Comparison of ENCODE assay signal across 19 mouse cellular contexts in genomic region chr4:11128091-11128863, GRCm38 (mm10). TPM values are rescaled to one million over a fixed set of nuclear protein-coding genes. Genes with fewer than 3 reads are reported as not detected.
A peak's percentile ranks its signal among the peaks of the same experiment; 100 is the strongest.
DNase-seq lines count a peak whose midpoint lies in the region; ATAC-seq lines count a peak whose summit lies in the region.
"Had no signal": no experiment of that assay in that cellular context is flagged by ENCODE, and none has a peak within 500 bp of the region (broad histone marks: within the 10 kb centered on the region; RNA-seq: fewer than 3 reads in every experiment).

No protein-coding gene starts in this region.

- no peaks in the 10 kb centered on the region for H3K27me3 ChIP-seq in forebrain, embryonic 11.5 days (ENCODE audit: control insufficient read depth, insufficient read depth, low read length)
- no peaks in the 10 kb centered on the region for H3K27me3 ChIP-seq in forebrain, embryonic 14.5 days (replicated peaks; ENCODE audit: control insufficient read depth, insufficient read depth, low read length)
- no peaks in the 10 kb centered on the region for H3K27me3 ChIP-seq in liver, embryonic 12.5 days (replicated peaks)
- no peaks in the 10 kb centered on the region for H3K27me3 ChIP-seq in hindbrain, embryonic 12.5 days
- H3K27me3 ChIP-seq: intestine, embryonic 15.5 days; midbrain, embryonic 13.5 days; neural tube, embryonic 15.5 days had no signal

- H3K4me2 ChIP-seq in forebrain, embryonic 11.5 days (ENCODE audit: low read depth, low read length, severe bottlenecking), result no peak overlapping the region
- H3K4me2 ChIP-seq in forebrain, embryonic 14.5 days (ENCODE audit: low read length), result no peak overlapping the region
- H3K4me2 ChIP-seq in liver, embryonic 12.5 days, result peak overlapping the region; percentile 47
- H3K4me2 ChIP-seq in hindbrain, embryonic 12.5 days (replicated peaks), result no peak overlapping the region
- H3K4me2 ChIP-seq: intestine, embryonic 15.5 days; midbrain, embryonic 13.5 days; neural tube, embryonic 15.5 days had no signal

- H3K9me3 ChIP-seq in forebrain, embryonic 11.5 days (ENCODE audit: control insufficient read depth, low read length), result no peaks in the 10 kb centered on the region
- H3K9me3 ChIP-seq in forebrain, embryonic 14.5 days (replicated peaks; ENCODE audit: control insufficient read depth, low read length), result no peaks in the 10 kb centered on the region
- no peaks in the 10 kb centered on the region for H3K9me3 ChIP-seq in liver, embryonic 12.5 days (replicated peaks)
- no peaks in the 10 kb centered on the region for H3K9me3 ChIP-seq in hindbrain, embryonic 12.5 days (replicated peaks)
- H3K9me3 ChIP-seq: intestine, embryonic 15.5 days; midbrain, embryonic 13.5 days; neural tube, embryonic 15.5 days had no signal

- H3K9ac ChIP-seq in forebrain, embryonic 11.5 days (ENCODE audit: low read length), result no peak overlapping the region
- no peak overlapping the region for H3K9ac ChIP-seq in forebrain, embryonic 14.5 days (ENCODE audit: low read length)
- peak overlapping the region; percentile 28; the same call in 1 of the 2 replicates for H3K9ac ChIP-seq in liver, embryonic 12.5 days
- H3K9ac ChIP-seq in hindbrain, embryonic 12.5 days, result no peak overlapping the region
- H3K9ac ChIP-seq: intestine, embryonic 15.5 days; midbrain, embryonic 13.5 days; neural tube, embryonic 15.5 days had no signal

- no peaks in the 10 kb centered on the region for H3K36me3 ChIP-seq in forebrain, embryonic 11.5 days (ENCODE audit: control insufficient read depth, insufficient read depth, low read length)
- no peaks in the 10 kb centered on the region for H3K36me3 ChIP-seq in forebrain, embryonic 14.5 days (ENCODE audit: control insufficient read depth, insufficient read depth, low read length)
- no peaks in the 10 kb centered on the region for H3K36me3 ChIP-seq in liver, embryonic 12.5 days
- H3K36me3 ChIP-seq in hindbrain, embryonic 12.5 days, result no peaks in the 10 kb centered on the region
- H3K36me3 ChIP-seq: intestine, embryonic 15.5 days; midbrain, embryonic 13.5 days; neural tube, embryonic 15.5 days had no signal

- 87% methylated on average over 9 of the region's 9 CpGs for WGBS in forebrain, embryonic 11.5 days
- WGBS in forebrain, embryonic 14.5 days, result 89% methylated on average over 9 of the region's 9 CpGs
- 40% methylated on average over 9 of the region's 9 CpGs for WGBS in liver, embryonic 12.5 days (ENCODE audit: insufficient replicate concordance)
- 64% methylated on average over 9 of the region's 9 CpGs for WGBS in hindbrain, embryonic 12.5 days

- peak; percentile 11 for DNase-seq in forebrain, embryonic 11.5 days (ENCODE audit: low spot score)
- no peak for DNase-seq in forebrain, embryonic 14.5 days (ENCODE audit: low spot score)
- peak; percentile 29 for DNase-seq in c-Kit-positive CD71-positive TER-119-positive erythroid progenitor cells, embryonic 14.5 days (ENCODE audit: low spot score)
- DNase-seq in right cerebral cortex, adult 18-20 months, result no peak
- DNase-seq in ovary, postnatal 14 days (ENCODE audit: low spot score), result no peak
- DNase-seq: adrenal gland, adult 2 months; cerebellum, postnatal 10 days; heart, adult 18-20 months; lung, adult 2 months; lung, postnatal 4 days; right cerebral cortex, postnatal 4 days; thymus, postnatal 36 days had no signal

- no peak for ATAC-seq in forebrain, embryonic 11.5 days (replicated peaks; ENCODE audit: low FRiP score)
- no peak for ATAC-seq in forebrain, embryonic 14.5 days
- ATAC-seq in liver, embryonic 12.5 days, result peak; percentile 96
- peak; percentile 92 for ATAC-seq in megakaryocyte-erythroid progenitor cell, adult 5-6 weeks (replicated peaks; ENCODE audit: low FRiP score, low TSS enrichment, poor library complexity, severe bottlenecking)
- ATAC-seq in hindbrain, embryonic 12.5 days (ENCODE audit: low FRiP score), result no peak
- ATAC-seq: forebrain, embryonic 16.5 days; intestine, embryonic 15.5 days; midbrain, embryonic 13.5 days had no signal

- H3K27ac ChIP-seq in forebrain, embryonic 11.5 days (ENCODE audit: low read depth, low read length), result no peak overlapping the region
- no peak overlapping the region for H3K27ac ChIP-seq in forebrain, embryonic 14.5 days (ENCODE audit: low read depth, low read length)
- H3K27ac ChIP-seq in liver, embryonic 12.5 days, result peak overlapping the region; percentile 89
- H3K27ac ChIP-seq in hindbrain, embryonic 12.5 days, result no peak overlapping the region
- H3K27ac ChIP-seq: intestine, embryonic 15.5 days; midbrain, embryonic 13.5 days; neural tube, embryonic 15.5 days had no signal

- H3K4me3 ChIP-seq in forebrain, embryonic 11.5 days (ENCODE audit: low read depth, low read length), result no peak overlapping the region
- no peak overlapping the region for H3K4me3 ChIP-seq in forebrain, embryonic 14.5 days (ENCODE audit: low read depth, low read length)
- no peak overlapping the region for H3K4me3 ChIP-seq in liver, embryonic 12.5 days
- no peak overlapping the region for H3K4me3 ChIP-seq in hindbrain, embryonic 12.5 days
- H3K4me3 ChIP-seq: intestine, embryonic 15.5 days; midbrain, embryonic 13.5 days; neural tube, embryonic 15.5 days had no signal

- H3K4me1 ChIP-seq in forebrain, embryonic 11.5 days (replicated peaks; ENCODE audit: control insufficient read depth, insufficient read depth, low read length), result peaks cover 6% of the 10 kb centered on the region; the same call in 1 of the 2 replicates
- no peaks in the 10 kb centered on the region for H3K4me1 ChIP-seq in forebrain, embryonic 14.5 days (ENCODE audit: control insufficient read depth, insufficient read depth, low read length)
- H3K4me1 ChIP-seq in liver, embryonic 12.5 days, result peaks cover 50% of the 10 kb centered on the region
- H3K4me1 ChIP-seq in hindbrain, embryonic 12.5 days, result 0 out of 2 replicates have a peak, but pooled peaks cover 6% of the 10 kb centered on the region

RNA-seq across cellular contexts. Expression of gene Trp53inp1, which starts 28.0 kb away (rescaled TPM):
- 32.5 and 35.0 TPM in 2 replicates for polyA plus RNA-seq in forebrain, embryonic 11.5 days (2014; fragmentation: Nextera tagmentation; extraction: Ambion mirVana)
- 60.1 and 63.7 TPM in 2 replicates for polyA plus RNA-seq in forebrain, embryonic 14.5 days (2014; fragmentation: Nextera tagmentation; extraction: Ambion mirVana)
- 1.6 and 2.7 TPM in 2 replicates for polyA plus RNA-seq in liver, embryonic 12.5 days (2016; fragmentation: Nextera tagmentation; extraction: Ambion mirVana)
- total RNA-seq in megakaryocyte-erythroid progenitor cell, adult 5-6 weeks (2014; fragmentation: Nextera tagmentation), result 10.0 and 16.5 TPM in 2 replicates
- total RNA-seq in megakaryocyte-erythroid progenitor cell, adult 5-6 weeks (2017), result 7.8 and 11.5 TPM in 2 replicates
- polyA plus RNA-seq in hindbrain, embryonic 12.5 days (2016; fragmentation: Nextera tagmentation; extraction: Ambion mirVana), result 42.7 and 43.3 TPM in 2 replicates

Comparison
In these comparisons a context has a peak if more than half of its experiments do, and no peak if none do; other contexts are left out.
1. DNase-seq: peak in forebrain, embryonic 11.5 days (single experiment) and c-Kit-positive CD71-positive TER-119-positive erythroid progenitor cells, embryonic 14.5 days (single experiment); none in forebrain, embryonic 14.5 days (single experiment), right cerebral cortex, adult 18-20 months (single experiment) and ovary, postnatal 14 days (single experiment).
2. ATAC-seq: peak in liver, embryonic 12.5 days (single experiment) and megakaryocyte-erythroid progenitor cell, adult 5-6 weeks (single experiment); none in forebrain, embryonic 11.5 days (single experiment), forebrain, embryonic 14.5 days (single experiment) and hindbrain, embryonic 12.5 days (single experiment).